Mouse (Mus musculus) kidney, adult 10 weeks (tissue): ENCODE data around the gene Tarsl2. TPM values are rescaled to one million over a fixed set of nuclear protein-coding genes. Genes with fewer than 3 reads are reported as not detected.

Source experiments
- polyA plus RNA-seq: library from polyadenylated mRNA; stranded (reverse); fragments of 350-450 nt; fragmentation: Illumina TruSeq; extraction: RNeasy Lipid Tissue Mini Kit (QIAGEN cat#74804); gene quantifications from one replicate; pipeline ENCODE4 v1.2.3, GENCODE M21; 2014; ENCODE audit warnings: low read depth, low replicate concordance

The Tarsl2 gene
- polyA plus RNA-seq = 24.4 TPM

DNA sequence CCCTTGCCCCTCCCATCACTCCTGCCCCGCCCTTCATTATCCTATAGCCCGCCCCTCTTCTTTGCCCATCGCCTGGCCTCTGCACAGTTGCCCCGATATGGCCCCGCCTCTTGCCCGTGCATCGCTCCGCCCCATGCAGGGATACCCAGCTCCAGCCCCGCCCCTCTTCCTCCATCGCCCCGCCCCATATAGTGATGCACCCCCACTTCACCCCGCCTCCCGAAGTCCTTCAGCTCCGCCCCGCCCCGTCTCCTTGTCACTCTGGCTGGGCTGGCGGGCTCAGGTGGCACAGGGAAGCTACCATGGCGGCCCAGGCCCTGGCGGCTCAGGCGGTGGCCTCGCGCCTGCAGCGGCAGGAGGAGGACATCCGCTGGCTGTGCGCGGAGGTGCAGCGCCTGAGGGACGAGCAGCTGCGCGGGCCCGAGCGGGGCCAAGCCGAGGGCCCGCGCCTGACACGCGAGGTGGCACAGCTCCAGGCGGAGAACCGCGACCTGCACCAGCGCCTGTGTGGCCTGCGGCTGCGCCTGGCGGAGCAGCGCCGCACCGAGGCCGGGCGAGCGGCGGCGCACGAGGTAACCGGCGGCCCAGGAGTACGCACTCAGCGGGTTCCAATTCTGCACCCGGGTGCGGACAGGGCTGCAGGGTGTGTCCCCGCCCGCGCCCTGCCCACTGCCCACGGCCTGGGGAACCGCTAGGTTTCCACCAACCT, at the start of gene Tarsl2:
Gene Tarsl2, plus strand, starts transcription at position 256 of the 709 bp plus-strand sequence.

DNA sequence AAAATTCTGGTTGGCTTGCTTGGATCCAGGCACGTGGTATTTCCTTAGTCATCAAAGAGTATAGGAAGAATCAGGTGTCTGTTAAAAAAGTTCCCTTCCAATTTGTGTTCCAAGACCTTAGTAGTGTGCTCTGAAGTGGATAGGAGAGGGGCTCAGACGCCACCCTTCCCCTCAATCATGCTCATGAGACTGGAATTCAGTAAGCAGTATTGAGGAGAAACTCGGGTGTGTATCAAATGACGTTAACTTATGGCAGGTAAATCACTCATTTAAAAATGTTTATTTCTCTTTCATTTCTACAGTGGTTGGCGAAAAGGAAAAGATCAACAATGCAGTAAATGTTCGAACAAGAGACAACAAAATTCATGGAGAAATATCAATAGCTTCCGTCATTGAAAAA, 46.2 kb downstream of the Tarsl2 start, which contains the start of gene Tm2d3:
Gene Tm2d3, plus strand, starts transcription at position 301 of the 400 bp plus-strand sequence.

Other genes starting within 250 kb of the Tarsl2 start
- 58.3 TPM for gene Tjp1, start 117.1 kb upstream of the Tarsl2 start, polyA plus RNA-seq
- gene Tm2d3, start 46.3 kb downstream of the Tarsl2 start, polyA plus RNA-seq = 20.2 TPM
- 7.5 TPM for gene Pcsk6, start 216.8 kb downstream of the Tarsl2 start, polyA plus RNA-seq